Mouse (Mus musculus): Measurements from ENCODE around the gene Fgf22. TPM values are rescaled to one million over a fixed set of nuclear protein-coding genes. Genes with fewer than 3 reads are reported as not detected.
A peak's percentile ranks its signal among the peaks of the same experiment; 100 is the strongest.

Fgf22 gene
- polyA plus RNA-seq, 1 experiment = 11.1 TPM

DNA sequence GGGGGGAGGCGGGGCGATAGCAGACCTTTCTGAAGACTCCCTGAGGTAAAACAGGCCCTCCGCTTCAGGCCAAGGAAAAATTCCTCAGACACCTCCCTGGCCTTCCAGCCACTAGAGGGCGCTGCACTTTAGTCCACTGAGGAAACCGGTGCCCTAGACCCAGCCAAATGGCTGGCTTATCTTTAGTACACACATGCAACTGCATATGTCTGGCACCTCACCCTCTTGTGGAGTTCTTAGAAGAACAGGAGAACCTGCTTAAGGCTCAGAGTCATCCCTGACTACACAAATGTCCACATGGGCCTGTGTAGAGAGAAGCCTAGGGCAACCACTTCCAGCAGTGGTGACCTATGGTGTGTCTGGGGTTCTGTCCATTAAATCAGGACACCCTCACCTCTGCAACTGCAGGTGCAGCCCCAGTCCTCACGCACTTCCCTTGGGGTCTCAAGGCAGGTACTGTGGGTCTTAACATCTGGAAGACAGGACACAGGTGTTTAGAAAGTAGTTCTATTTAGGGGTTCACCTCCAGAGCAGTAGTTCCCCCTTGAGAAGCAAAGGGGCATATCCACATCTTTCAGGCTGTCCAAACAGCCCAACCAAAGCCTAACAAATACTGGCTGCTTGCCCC, 42.3 kb upstream of the Fgf22 start:
- peak; percentile 76 to 85 for DNase-seq
- peaks cover 28% of the 10 kb centered on the region for H3K4me1 ChIP-seq (ENCODE audit: control insufficient read depth, insufficient read depth, low read length)
- no peak overlapping the region; the same call in 1 of the 2 replicates for H3K27ac ChIP-seq (ENCODE audit: insufficient read depth, low read length)
- no peak overlapping the region for H3K4me3 ChIP-seq (replicated peaks; ENCODE audit: insufficient read depth, low read depth, low read length)
- no peaks in the 10 kb centered on the region for H3K27me3 ChIP-seq (ENCODE audit: control insufficient read depth, insufficient read depth, low read length)
- 11% methylated on average over 4 of the region's 6 CpGs for WGBS
- TF ChIP-seq POLR2A (IDR thresholded peaks at IDR 0.05; ENCODE audit: borderline replicate concordance, insufficient read depth, low read length) = no peak
- TF ChIP-seq CTCF (IDR thresholded peaks at IDR 0.05; ENCODE audit: borderline replicate concordance, insufficient read depth, low read depth, low read length) = peak; percentile 79

GRCm38 (mm10) chr10:79713163-79713562, 41.7 kb upstream of the Fgf22 start:
- 12% methylated on average over 1 of the region's 1 CpGs for WGBS
- no peak for DNase-seq
- Histone ChIP-seq H3K4me3 (replicated peaks; ENCODE audit: insufficient read depth, low read depth, low read length) (no peak overlapping the region), H3K27ac (ENCODE audit: insufficient read depth, low read length) (no peak overlapping the region; the same call in 1 of the 2 replicates), H3K4me1 (ENCODE audit: control insufficient read depth, insufficient read depth, low read length) (peaks cover 30% of the 10 kb centered on the region), H3K27me3 (ENCODE audit: control insufficient read depth, insufficient read depth, low read length) (no peaks in the 10 kb centered on the region)
- TF ChIP-seq CTCF (IDR thresholded peaks at IDR 0.05; ENCODE audit: borderline replicate concordance, insufficient read depth, low read depth, low read length) (no peak), POLR2A (IDR thresholded peaks at IDR 0.05; ENCODE audit: borderline replicate concordance, insufficient read depth, low read length) (no peak)

DNA sequence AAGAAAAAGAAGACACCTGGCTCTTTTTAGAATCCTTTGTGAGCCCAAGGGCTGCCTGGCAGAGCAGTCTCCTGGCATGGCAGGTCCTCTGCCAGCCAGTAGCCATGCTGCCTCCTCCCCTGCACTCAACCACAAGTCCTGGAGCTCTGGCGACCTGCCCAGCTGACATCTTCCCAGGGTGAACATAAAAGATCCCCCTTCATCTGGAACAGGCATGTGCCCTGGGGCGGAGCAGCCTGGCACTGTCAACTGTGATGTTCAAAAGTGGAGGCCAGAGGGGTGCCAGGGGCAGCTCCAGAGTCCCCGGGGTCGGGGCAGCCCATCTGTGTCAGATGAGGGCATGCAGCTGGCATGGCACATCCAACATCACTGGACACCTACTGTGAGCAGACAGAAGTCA, 39.9 kb upstream of the Fgf22 start:
- no peak for DNase-seq
- 16% methylated on average over 4 of the region's 4 CpGs for WGBS

GRCm38 (mm10) chr10:79716254-79716987, 38.5 kb upstream of the Fgf22 start, which contains the start of gene Hcn2:
Gene Hcn2 (plus strand): TSS chr10:79716634.
- DNase-seq = peak; percentile 69 to 74
- H3K4me3 ChIP-seq (replicated peaks; ENCODE audit: insufficient read depth, low read depth, low read length) = peak within 1 kb of the TSS; percentile 88
- TF ChIP-seq CTCF (IDR thresholded peaks at IDR 0.05; ENCODE audit: borderline replicate concordance, insufficient read depth, low read depth, low read length) (no peak), POLR2A (IDR thresholded peaks at IDR 0.05; ENCODE audit: borderline replicate concordance, insufficient read depth, low read length) (0 out of 2 replicates have a peak, but pooled peaks have one; percentile 24)
- 1% methylated on average over 69 of the region's 91 CpGs for WGBS
- peak within 1 kb of the TSS; percentile 67 for H3K27ac ChIP-seq (ENCODE audit: insufficient read depth, low read length)
- H3K4me1 ChIP-seq (ENCODE audit: control insufficient read depth, insufficient read depth, low read length) = peaks cover 24% of the 10 kb centered on the region
- no peaks in the 10 kb centered on the region for H3K27me3 ChIP-seq (ENCODE audit: control insufficient read depth, insufficient read depth, low read length)

More for the DNA sequence above, 39.9 kb upstream of the Fgf22 start:
- H3K4me3 ChIP-seq (replicated peaks; ENCODE audit: insufficient read depth, low read depth, low read length) = no peak overlapping the region
- no peak overlapping the region for H3K27ac ChIP-seq (ENCODE audit: insufficient read depth, low read length)
- TF ChIP-seq CTCF (IDR thresholded peaks at IDR 0.05; ENCODE audit: borderline replicate concordance, insufficient read depth, low read depth, low read length) (no peak), POLR2A (IDR thresholded peaks at IDR 0.05; ENCODE audit: borderline replicate concordance, insufficient read depth, low read length) (no peak)
- H3K27me3 ChIP-seq (ENCODE audit: control insufficient read depth, insufficient read depth, low read length) = no peaks in the 10 kb centered on the region
- H3K4me1 ChIP-seq (ENCODE audit: control insufficient read depth, insufficient read depth, low read length) = peaks cover 21% of the 10 kb centered on the region

GRCm38 (mm10) chr10:79716988-79717355, 37.9 kb upstream of the Fgf22 start:
- TF ChIP-seq CTCF (IDR thresholded peaks at IDR 0.05; ENCODE audit: borderline replicate concordance, insufficient read depth, low read depth, low read length) (no peak), POLR2A (IDR thresholded peaks at IDR 0.05; ENCODE audit: borderline replicate concordance, insufficient read depth, low read length) (no peak)
- under 1% methylated on average over 44 of the region's 44 CpGs for whole genome bisulfite sequencing
- Histone ChIP-seq H3K27me3 (ENCODE audit: control insufficient read depth, insufficient read depth, low read length) (no peaks in the 10 kb centered on the region), H3K4me1 (ENCODE audit: control insufficient read depth, insufficient read depth, low read length) (peaks cover 27% of the 10 kb centered on the region), H3K27ac (ENCODE audit: insufficient read depth, low read length) (peak overlapping the region; percentile 55), H3K4me3 (replicated peaks; ENCODE audit: insufficient read depth, low read depth, low read length) (peak overlapping the region; percentile 87)
- peak; percentile 75 to 78 for DNase-seq

DNA sequence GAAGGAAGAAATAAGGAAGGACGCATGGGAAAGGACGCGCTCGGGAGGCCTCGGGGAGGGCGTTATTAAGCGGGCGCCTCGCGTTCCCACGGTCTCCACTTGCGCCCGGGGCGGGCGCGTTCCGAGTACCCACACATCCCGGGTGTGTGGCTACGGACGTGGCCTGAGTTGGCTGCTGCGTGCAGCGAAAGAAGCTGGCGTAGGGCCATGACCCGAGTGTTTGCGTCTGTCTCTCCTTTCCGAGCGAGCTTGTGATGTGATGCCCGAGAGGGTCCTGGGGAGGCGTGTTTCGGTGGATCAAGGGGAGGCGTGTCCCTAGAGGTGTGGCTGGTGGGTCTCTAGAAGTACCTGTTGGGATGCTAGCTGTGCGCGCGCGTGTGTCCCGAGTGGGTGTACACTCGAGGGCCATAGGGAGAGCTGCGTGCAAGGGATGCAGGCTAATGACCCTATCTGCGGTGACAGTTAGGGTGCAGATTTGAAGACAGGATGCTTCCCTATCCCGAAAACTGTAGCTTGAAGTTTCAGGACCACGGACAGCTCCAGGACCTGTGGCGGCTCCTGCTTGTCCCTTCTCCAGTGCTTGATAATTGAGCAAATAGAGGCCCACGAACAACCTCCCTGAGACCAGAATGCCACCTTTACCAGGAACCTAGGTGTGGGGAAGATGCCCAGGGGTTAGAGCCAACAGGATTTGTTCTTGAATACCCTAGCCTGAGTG, 37.1 kb upstream of the Fgf22 start:
- 3% methylated on average over 43 of the region's 43 CpGs for WGBS
- no peaks in the 10 kb centered on the region for H3K27me3 ChIP-seq (ENCODE audit: control insufficient read depth, insufficient read depth, low read length)
- 0 out of 2 replicates have a peak overlapping the region, but pooled peaks have one; percentile 45 for H3K27ac ChIP-seq (ENCODE audit: insufficient read depth, low read length)
- TF ChIP-seq CTCF (IDR thresholded peaks at IDR 0.05; ENCODE audit: borderline replicate concordance, insufficient read depth, low read depth, low read length) = no peak
- TF ChIP-seq POLR2A (IDR thresholded peaks at IDR 0.05; ENCODE audit: borderline replicate concordance, insufficient read depth, low read length) = no peak
- peaks cover 30% of the 10 kb centered on the region for H3K4me1 ChIP-seq (ENCODE audit: control insufficient read depth, insufficient read depth, low read length)
- DNase-seq = peak; percentile 59 to 66
- peak overlapping the region; percentile 87 for H3K4me3 ChIP-seq (replicated peaks; ENCODE audit: insufficient read depth, low read depth, low read length)

DNA sequence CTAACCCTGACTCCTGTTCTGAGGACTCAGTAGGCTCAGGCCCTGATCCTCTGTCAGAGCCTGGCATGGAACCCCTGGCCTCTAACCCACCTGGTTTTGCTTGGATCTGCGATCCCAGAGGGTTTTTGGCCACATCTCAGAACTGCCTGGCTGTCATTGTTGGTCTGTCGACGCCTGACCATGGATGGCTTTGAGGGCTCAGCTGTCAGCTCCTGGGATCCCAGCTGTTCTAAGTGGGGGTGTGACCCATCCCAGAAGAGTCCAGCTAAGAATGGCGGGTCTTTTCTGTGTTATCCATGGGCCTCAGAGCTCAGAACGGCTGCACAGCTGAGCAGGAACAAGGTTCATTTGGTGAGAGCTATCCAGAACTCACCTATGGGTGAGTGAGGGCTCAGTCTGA, 33.8 kb upstream of the Fgf22 start:
- WGBS = 38% methylated on average over 5 of the region's 5 CpGs
- TF ChIP-seq CTCF (IDR thresholded peaks at IDR 0.05; ENCODE audit: borderline replicate concordance, insufficient read depth, low read depth, low read length) (no peak), POLR2A (IDR thresholded peaks at IDR 0.05; ENCODE audit: borderline replicate concordance, insufficient read depth, low read length) (no peak)

More for the DNA sequence above, 33.8 kb upstream of the Fgf22 start:
- no peak for DNase-seq
- Histone ChIP-seq H3K4me1 (ENCODE audit: control insufficient read depth, insufficient read depth, low read length) (peaks cover 35% of the 10 kb centered on the region), H3K4me3 (replicated peaks; ENCODE audit: insufficient read depth, low read depth, low read length) (no peak overlapping the region), H3K27me3 (ENCODE audit: control insufficient read depth, insufficient read depth, low read length) (no peaks in the 10 kb centered on the region), H3K27ac (ENCODE audit: insufficient read depth, low read length) (no peak overlapping the region)

Measured in cerebellum, adult 2 months (tissue).